Mouse (Mus musculus) forebrain, embryonic 13.5 days (tissue): Measurements from ENCODE around the gene Npcd. TPM values are rescaled to one million over a fixed set of nuclear protein-coding genes. Genes with fewer than 3 reads are reported as not detected.

Experiments
- ATAC-seq: fragments of 200-750 bp; cut with Nextera tagmentation; 2 replicates; pipeline ENCODE4 v1.8.0; 2017
- H3K27ac ChIP-seq: fragments of 300-500 bp; sonication (generic); 2 replicates; pipeline ENCODE4 v1.5.1; 2015; ENCODE audit warnings: inconsistent platforms, mild to moderate bottlenecking, moderate library complexity
- H3K27me3 ChIP-seq: fragments of 300-500 bp; sonication (generic); 2 replicates; pipeline ENCODE4 v1.6.1; 2015; ENCODE audit warnings: mild to moderate bottlenecking, inconsistent platforms
- H3K36me3 ChIP-seq: fragments of 300-500 bp; sonication (generic); 2 replicates; pipeline ENCODE4 v1.6.1; 2015; ENCODE audit warnings: mild to moderate bottlenecking, inconsistent platforms; ENCODE audit not compliant: poor library complexity, severe bottlenecking
- H3K4me1 ChIP-seq: fragments of 300-500 bp; sonication (generic); 2 replicates; pipeline ENCODE4 v1.6.1; 2015; ENCODE audit warnings: inconsistent platforms
- H3K4me2 ChIP-seq: fragments of 300-500 bp; sonication (generic); 2 replicates; pipeline ENCODE4 v1.6.1; 2015; ENCODE audit warnings: inconsistent platforms, mild to moderate bottlenecking, moderate library complexity
- H3K4me3 ChIP-seq: fragments of 300-500 bp; sonication (generic); 2 replicates; pipeline ENCODE4 v1.5.1; 2015; ENCODE audit warnings: mild to moderate bottlenecking, inconsistent platforms
- H3K9ac ChIP-seq: fragments of 300-500 bp; sonication (generic); 2 replicates; pipeline ENCODE4 v1.6.1; 2015; ENCODE audit warnings: mild to moderate bottlenecking, inconsistent platforms
- H3K9me3 ChIP-seq: fragments of 300-500 bp; sonication (generic); replicated peaks from 2 replicates; pipeline ENCODE4 v1.6.1; 2016; ENCODE audit warnings: inconsistent platforms
- WGBS: fragments of 180-500 bp; shearing (Covaris S2); methylation state at CpG from one replicate; pipeline ENCODE4 v1.1.7; 2015; 5-methylcytosine and 5-hydroxymethylcytosine counted together
- polyA plus RNA-seq: library from polyadenylated mRNA; unstranded; fragments of >200 nt; fragmentation: Nextera tagmentation; extraction: Ambion mirVana; gene quantifications from 2 replicates; pipeline ENCODE4 v1.2.1, GENCODE M21; 2015

Gene Npcd
- polyA plus RNA-seq, 1 experiment from 2014 or later = not detected

GRCm38 (mm10) chr15:79797680-79798079 lies 36.4 kb downstream of the Npcd start:
- Histone ChIP-seq H3K9me3 (no peaks in the 10 kb centered on the region), H3K36me3 (no peaks in the 10 kb centered on the region), H3K4me1 (peaks cover 7% of the 10 kb centered on the region; the same call in 1 of the 2 replicates), H3K4me2 (no peak overlapping the region), H3K27me3 (peaks cover 13% of the 10 kb centered on the region), H3K4me3 (no peak overlapping the region), H3K9ac (no peak overlapping the region), H3K27ac (no peak overlapping the region)
- ATAC-seq = no peak
- WGBS = 86% methylated on average over 8 of the region's 8 CpGs

- H3K4me2 ChIP-seq = no peak overlapping the region
- ATAC-seq = no peak
- H3K9ac ChIP-seq = no peak overlapping the region
- peaks cover 10% of the 10 kb centered on the region for H3K27me3 ChIP-seq
- H3K27ac ChIP-seq = no peak overlapping the region
- 89% methylated on average over 7 of the region's 7 CpGs for WGBS
- no peaks in the 10 kb centered on the region for H3K36me3 ChIP-seq
- H3K9me3 ChIP-seq = no peaks in the 10 kb centered on the region
- no peak overlapping the region for H3K4me3 ChIP-seq
- peaks cover 7% of the 10 kb centered on the region; the same call in 1 of the 2 replicates for H3K4me1 ChIP-seq
Observed at GRCm38 (mm10) chr15:79797096-79797495, 36.9 kb downstream of the Npcd start.

GRCm38 (mm10) chr15:79796256-79796655 lies 37.8 kb downstream of the Npcd start:
- WGBS = 84% methylated on average over 12 of the region's 12 CpGs
- no peaks in the 10 kb centered on the region for H3K36me3 ChIP-seq
- H3K4me2 ChIP-seq = no peak overlapping the region
- no peak overlapping the region for H3K9ac ChIP-seq
- H3K27ac ChIP-seq = no peak overlapping the region
- no peak for ATAC-seq
- peaks cover 7% of the 10 kb centered on the region; the same call in 1 of the 2 replicates for H3K4me1 ChIP-seq
- H3K9me3 ChIP-seq = no peaks in the 10 kb centered on the region
- H3K27me3 ChIP-seq = 0 out of 2 replicates have a peak, but pooled peaks cover 3% of the 10 kb centered on the region
- no peak overlapping the region for H3K4me3 ChIP-seq

GRCm38 (mm10) chr15:79794173-79794572 lies 39.9 kb downstream of the Npcd start:
- no peak for ATAC-seq
- H3K27me3 ChIP-seq = 0 out of 2 replicates have a peak, but pooled peaks cover 3% of the 10 kb centered on the region
- no peak overlapping the region for H3K4me2 ChIP-seq
- no peak overlapping the region for H3K27ac ChIP-seq
- peaks cover 7% of the 10 kb centered on the region; the same call in 1 of the 2 replicates for H3K4me1 ChIP-seq
- H3K36me3 ChIP-seq = no peaks in the 10 kb centered on the region
- H3K4me3 ChIP-seq = no peak overlapping the region
- no peak overlapping the region for H3K9ac ChIP-seq
- 41% methylated on average over 20 of the region's 20 CpGs for WGBS
- H3K9me3 ChIP-seq = no peaks in the 10 kb centered on the region

- WGBS = 93% methylated on average over 9 of the region's 9 CpGs
- H3K27me3 ChIP-seq = 0 out of 2 replicates have a peak, but pooled peaks cover 3% of the 10 kb centered on the region
- no peak for ATAC-seq
Observed at GRCm38 (mm10) chr15:79793076-79793475, 41.0 kb downstream of the Npcd start.

GRCm38 (mm10) chr15:79792455-79792854 lies 41.6 kb downstream of the Npcd start:
- 21% methylated on average over 19 of the region's 19 CpGs for WGBS
- Histone ChIP-seq H3K27ac (no peak overlapping the region), H3K4me2 (peak overlapping the region; percentile 14), H3K4me1 (peaks cover 7% of the 10 kb centered on the region; the same call in 1 of the 2 replicates), H3K4me3 (no peak overlapping the region), H3K27me3 (0 out of 2 replicates have a peak, but pooled peaks cover 3% of the 10 kb centered on the region), H3K36me3 (no peaks in the 10 kb centered on the region), H3K9me3 (no peaks in the 10 kb centered on the region), H3K9ac (no peak overlapping the region)
- no peak for ATAC-seq

More at GRCm38 (mm10) chr15:79793076-79793475, 41.0 kb downstream of the Npcd start:
- Histone ChIP-seq H3K9ac (no peak overlapping the region), H3K27ac (no peak overlapping the region), H3K4me2 (no peak overlapping the region), H3K36me3 (no peaks in the 10 kb centered on the region), H3K4me1 (peaks cover 7% of the 10 kb centered on the region; the same call in 1 of the 2 replicates), H3K4me3 (no peak overlapping the region), H3K9me3 (no peaks in the 10 kb centered on the region)

GRCm38 (mm10) chr15:79791502-79791901 lies 42.5 kb downstream of the Npcd start:
- ATAC-seq = no peak
- Histone ChIP-seq H3K27me3 (peaks cover 5% of the 10 kb centered on the region; the same call in 1 of the 2 replicates), H3K36me3 (no peaks in the 10 kb centered on the region), H3K9me3 (no peaks in the 10 kb centered on the region), H3K27ac (no peak overlapping the region), H3K4me3 (no peak overlapping the region), H3K4me1 (peaks cover 7% of the 10 kb centered on the region; the same call in 1 of the 2 replicates), H3K9ac (no peak overlapping the region), H3K4me2 (no peak overlapping the region)
- WGBS = 3% methylated on average over 12 of the region's 12 CpGs

GRCm38 (mm10) chr15:79790905-79791304 lies 43.1 kb downstream of the Npcd start:
- Histone ChIP-seq H3K4me1 (peaks cover 2% of the 10 kb centered on the region; the same call in 1 of the 2 replicates), H3K9ac (no peak overlapping the region), H3K9me3 (no peaks in the 10 kb centered on the region), H3K27me3 (peaks cover 5% of the 10 kb centered on the region; the same call in 1 of the 2 replicates), H3K4me2 (no peak overlapping the region), H3K27ac (no peak overlapping the region), H3K36me3 (no peaks in the 10 kb centered on the region), H3K4me3 (no peak overlapping the region)
- 85% methylated on average over 6 of the region's 6 CpGs for WGBS
- ATAC-seq = no peak

GRCm38 (mm10) chr15:79790111-79790510 lies 43.9 kb downstream of the Npcd start:
- Histone ChIP-seq H3K9ac (no peak overlapping the region), H3K4me1 (no peaks in the 10 kb centered on the region; the same call in 1 of the 2 replicates), H3K27ac (no peak overlapping the region), H3K9me3 (no peaks in the 10 kb centered on the region), H3K4me2 (no peak overlapping the region), H3K4me3 (no peak overlapping the region), H3K36me3 (no peaks in the 10 kb centered on the region), H3K27me3 (peaks cover 5% of the 10 kb centered on the region; the same call in 1 of the 2 replicates)
- WGBS = 59% methylated on average over 8 of the region's 8 CpGs
- no peak for ATAC-seq

- Histone ChIP-seq H3K27me3 (peaks cover 5% of the 10 kb centered on the region; the same call in 1 of the 2 replicates), H3K9me3 (no peaks in the 10 kb centered on the region), H3K4me1 (no peaks in the 10 kb centered on the region; the same call in 1 of the 2 replicates), H3K36me3 (no peaks in the 10 kb centered on the region), H3K4me3 (no peak overlapping the region), H3K27ac (no peak overlapping the region), H3K9ac (no peak overlapping the region), H3K4me2 (no peak overlapping the region)
- no peak for ATAC-seq
- whole genome bisulfite sequencing = 38% methylated on average over 8 of the region's 8 CpGs
Observed at GRCm38 (mm10) chr15:79787815-79788214, 46.2 kb downstream of the Npcd start.

- Histone ChIP-seq H3K4me3 (no peak overlapping the region), H3K4me1 (no peaks in the 10 kb centered on the region; the same call in 1 of the 2 replicates), H3K4me2 (no peak overlapping the region), H3K36me3 (no peaks in the 10 kb centered on the region), H3K27ac (no peak overlapping the region), H3K27me3 (peaks cover 7% of the 10 kb centered on the region; the same call in 1 of the 2 replicates), H3K9me3 (no peaks in the 10 kb centered on the region), H3K9ac (no peak overlapping the region)
- no peak for ATAC-seq
- 68% methylated on average over 1 of the region's 1 CpGs for WGBS
Observed at GRCm38 (mm10) chr15:79785056-79785455, 49.0 kb downstream of the Npcd start.

- ATAC-seq = no peak
- peaks cover 21% of the 10 kb centered on the region for H3K4me1 ChIP-seq
- no peaks in the 10 kb centered on the region for H3K9me3 ChIP-seq
- no peak within 1 kb of the TSS for H3K4me2 ChIP-seq
- H3K36me3 ChIP-seq = no peaks in the 10 kb centered on the region
- H3K27me3 ChIP-seq = peaks cover 8% of the 10 kb centered on the region
- H3K27ac ChIP-seq = no peak within 1 kb of the TSS
- no peak within 1 kb of the TSS for H3K9ac ChIP-seq
- H3K4me3 ChIP-seq = no peak within 1 kb of the TSS
Observed at GRCm38 (mm10) chr15:79777749-79778148, 56.3 kb downstream of the Npcd start, which contains the start of gene Dnal4. Gene Dnal4 (minus strand): TSS chr15:79777849.
